Mouse (Mus musculus) megakaryocyte-erythroid progenitor cell, adult 5-6 weeks (primary cell): ENCODE measurements around the gene Renbp. TPM values are rescaled to one million over a fixed set of nuclear protein-coding genes. Genes with fewer than 3 reads are reported as not detected.

Source experiments
- ATAC-seq: replicated peaks from 2 replicates; pipeline ENCODE4 v1.8.0; 2016; ENCODE audit warnings: mild to moderate bottlenecking, inconsistent platforms; ENCODE audit not compliant: severe bottlenecking, poor library complexity, low FRiP score, low TSS enrichment
- total RNA-seq, 2 experiments: library from RNA; stranded (forward) in 1 of 2; stranded (reverse) in 1 of 2; fragments of 200-1000, 215-1000 nt in 1 of 2; fragments of >200 nt in 1 of 2; fragmentation: Nextera tagmentation in 1 of 2; gene quantifications; 2 replicates each; pipeline ENCODE4 v1.2.3; 2014 to 2017

Renbp gene
- 3.3 and 7.6 TPM in 2 replicates for total RNA-seq (2014; fragmentation: Nextera tagmentation)
- 6.9 and 11.0 TPM in 2 replicates for total RNA-seq (2017)

DNA sequence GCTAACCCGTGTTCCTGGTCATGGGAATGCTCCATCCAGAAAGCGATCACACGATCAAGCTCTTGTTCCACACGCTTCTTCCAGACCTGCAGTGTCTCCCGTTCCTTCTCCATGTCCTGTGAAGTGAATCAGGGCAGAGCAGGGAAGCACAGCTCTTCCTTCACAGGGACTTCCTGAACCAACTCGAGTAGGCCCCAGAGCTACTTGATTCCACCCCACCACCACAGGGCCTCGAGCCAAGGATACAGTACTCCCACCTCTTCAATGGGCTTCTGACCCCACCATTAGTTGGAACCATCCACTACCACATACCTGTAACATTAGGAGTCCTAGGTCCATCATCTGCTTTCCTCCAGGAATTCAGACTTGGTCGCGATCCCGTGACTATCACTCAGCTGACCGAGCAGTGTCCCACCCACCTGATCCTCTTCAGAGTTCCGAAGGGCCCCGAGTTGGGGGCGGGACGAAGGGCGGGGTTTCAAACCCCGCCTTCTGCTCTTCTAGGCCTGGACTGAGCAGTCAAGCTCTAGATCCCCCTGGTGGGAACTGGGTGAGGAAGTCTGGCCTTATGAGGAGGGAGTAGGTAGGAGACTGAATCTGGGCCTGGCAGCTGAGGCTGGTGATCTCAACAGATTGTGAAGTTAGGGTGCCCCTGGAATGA is at the start of gene Renbp:
TSS of gene Renbp (minus strand) at position 449 of the 661 bp plus-strand sequence.
- peak; percentile 90 for ATAC-seq

GRCm38 (mm10) chrX:73977783-73978182 is 47.1 kb upstream of the Renbp start:
- no peak for ATAC-seq

DNA sequence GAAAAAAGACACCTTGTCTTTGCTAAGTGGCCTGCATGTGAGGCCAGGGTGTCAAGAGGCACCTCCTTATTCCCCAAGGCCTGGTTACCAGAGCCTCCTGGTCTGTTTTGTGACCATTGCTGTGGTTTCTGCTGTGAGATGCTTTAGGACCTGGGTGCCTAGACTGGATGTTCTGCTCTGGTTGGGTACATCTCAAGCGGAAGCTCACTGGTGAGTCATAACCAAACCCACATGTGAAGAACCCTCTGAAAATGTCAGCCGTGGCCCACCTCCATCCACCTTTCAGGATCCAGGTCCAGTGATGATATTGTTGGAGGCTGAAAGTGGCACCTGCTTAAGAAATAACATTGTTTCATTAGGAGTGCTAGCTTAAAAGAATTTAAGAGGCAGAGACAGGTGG is 45.6 kb upstream of the Renbp start:
- ATAC-seq: no peak

DNA sequence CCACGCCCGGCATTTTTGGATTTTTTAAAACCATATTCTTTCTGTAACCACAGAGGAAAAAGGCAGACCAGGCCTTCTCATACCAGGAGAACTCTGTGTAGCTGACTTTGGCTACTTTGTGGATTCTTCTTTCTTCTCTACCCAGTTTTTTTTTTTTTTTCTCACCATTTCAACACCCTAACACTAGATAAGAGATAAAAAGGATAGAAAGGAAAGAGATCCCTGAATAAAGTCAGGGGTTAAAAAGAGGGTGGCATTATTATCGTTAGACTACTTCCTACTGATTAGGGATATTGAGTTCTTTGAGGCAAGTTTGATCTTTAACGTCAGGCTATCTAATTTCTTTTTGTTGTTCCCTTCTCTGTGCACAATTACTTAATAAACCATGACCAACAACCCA is 42.1 kb upstream of the Renbp start:
- no peak for ATAC-seq

- ATAC-seq: no peak
Observed at GRCm38 (mm10) chrX:73970781-73971180, 40.1 kb upstream of the Renbp start.

GRCm38 (mm10) chrX:73969729-73970128 is 39.1 kb upstream of the Renbp start:
- peak; percentile 36 for ATAC-seq

GRCm38 (mm10) chrX:73969167-73969566 is 38.5 kb upstream of the Renbp start:
- ATAC-seq: no peak

DNA sequence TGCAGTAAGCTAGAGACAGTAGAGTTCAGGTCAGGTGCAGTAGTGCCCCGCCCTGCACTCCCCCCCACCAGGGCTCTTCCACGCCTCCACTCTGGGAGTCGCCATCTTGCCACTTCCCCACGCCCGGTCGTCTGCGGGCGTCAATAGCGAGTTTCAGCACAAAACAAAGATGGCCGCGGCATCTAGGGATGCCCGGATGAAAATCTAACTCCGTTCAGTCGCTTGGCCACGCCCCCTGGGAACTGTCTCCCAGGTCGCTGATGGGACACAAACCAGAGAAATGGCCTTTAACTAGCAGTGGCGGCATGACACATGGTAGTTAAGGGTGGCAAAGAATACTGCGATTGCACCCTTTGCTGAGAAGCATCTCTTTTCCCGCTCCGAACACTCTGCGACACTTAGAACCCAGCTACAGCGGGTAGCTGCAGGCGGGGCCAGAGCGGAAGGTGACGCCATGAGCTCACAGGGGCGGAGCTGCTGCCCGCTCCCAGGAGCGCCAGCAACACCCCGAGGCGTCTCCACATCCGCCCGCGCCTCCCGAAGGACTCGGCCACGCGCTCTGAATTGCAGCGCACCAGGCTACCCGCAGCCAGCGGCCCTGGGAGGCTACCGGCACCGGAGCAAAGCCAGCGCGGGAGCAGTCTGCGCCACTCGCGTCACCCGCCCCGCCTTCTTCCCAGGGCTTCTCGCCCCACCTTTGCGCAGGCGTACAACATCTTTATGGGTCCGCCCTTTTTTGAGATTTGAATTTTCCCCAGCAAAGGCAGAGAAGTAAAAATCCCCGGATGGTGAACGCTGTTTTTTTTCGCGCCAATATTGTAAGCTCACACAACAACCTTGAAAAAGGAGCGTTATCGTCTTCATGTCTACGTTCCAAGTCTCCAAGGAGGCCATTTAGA is 36.8 kb upstream of the Renbp start:
- ATAC-seq: peak; percentile 49

DNA sequence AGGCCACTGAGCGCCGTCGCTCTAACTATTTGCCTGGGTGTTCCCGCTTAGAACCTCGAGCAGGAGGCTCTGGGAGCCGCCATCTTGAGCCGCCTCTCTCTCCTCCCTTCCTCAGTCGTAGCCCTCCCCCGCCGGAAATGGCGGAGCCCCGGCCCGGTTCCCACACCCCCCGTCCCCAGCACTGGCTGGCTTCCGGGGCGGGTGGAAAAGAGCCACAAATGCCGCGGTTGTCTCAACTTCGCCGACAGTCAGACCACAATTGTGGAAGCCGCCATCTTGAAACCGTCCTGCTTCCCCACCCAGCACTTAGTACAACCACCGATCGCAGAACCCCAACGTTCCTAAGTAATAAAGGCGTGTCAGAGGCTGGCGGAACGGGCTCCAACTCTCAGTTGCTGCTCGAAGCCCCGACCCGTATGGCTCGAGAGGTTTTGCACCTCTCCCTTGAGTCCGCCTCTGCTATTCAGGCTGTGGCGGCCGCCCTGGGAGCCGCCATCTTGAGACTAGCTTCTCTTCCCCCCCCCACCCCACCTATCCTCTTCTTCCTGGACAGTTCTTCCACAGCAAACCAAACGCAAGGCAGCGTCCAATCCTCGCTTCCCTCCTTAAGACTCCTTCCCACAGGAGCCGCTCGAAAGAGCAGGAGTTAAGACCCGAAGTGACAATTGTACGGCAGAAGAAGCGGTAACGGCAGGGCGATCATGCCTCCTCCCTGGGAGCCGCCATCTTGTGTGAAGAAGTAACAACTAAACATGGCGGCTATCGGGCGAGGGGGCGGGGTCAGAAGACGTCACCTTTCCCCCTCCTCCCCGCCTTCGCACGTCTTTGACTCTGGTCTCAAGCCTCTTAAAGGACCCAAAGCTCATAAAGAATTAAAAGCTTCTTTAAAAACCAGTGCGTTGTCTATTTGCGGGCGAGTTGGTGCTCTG is 35.9 kb upstream of the Renbp start, which contains the start of gene Hcfc1:
TSS of gene Hcfc1 (minus strand) at position 110 of the 929 bp plus-strand sequence.
- peak; percentile 38 for ATAC-seq

DNA sequence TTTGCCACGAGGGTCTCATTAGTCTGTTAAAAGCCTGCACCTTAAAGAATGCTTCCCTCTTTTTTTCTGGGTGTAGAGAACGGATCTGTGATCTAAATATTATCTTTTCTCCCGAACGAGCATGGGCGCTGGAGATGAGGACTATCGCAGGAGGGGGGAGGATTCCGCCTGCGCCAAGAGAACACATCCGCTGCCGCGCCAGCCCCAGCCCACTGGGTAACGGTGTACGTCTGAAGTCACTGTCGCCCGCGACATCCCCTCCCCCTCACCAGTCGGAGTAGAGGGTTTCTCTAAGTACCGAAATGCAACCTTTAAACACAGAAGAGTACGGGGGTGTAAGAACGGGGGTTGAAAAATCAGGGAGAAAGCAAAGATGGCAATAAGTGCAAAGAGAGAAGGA is 34.7 kb upstream of the Renbp start:
- ATAC-seq: no peak

DNA sequence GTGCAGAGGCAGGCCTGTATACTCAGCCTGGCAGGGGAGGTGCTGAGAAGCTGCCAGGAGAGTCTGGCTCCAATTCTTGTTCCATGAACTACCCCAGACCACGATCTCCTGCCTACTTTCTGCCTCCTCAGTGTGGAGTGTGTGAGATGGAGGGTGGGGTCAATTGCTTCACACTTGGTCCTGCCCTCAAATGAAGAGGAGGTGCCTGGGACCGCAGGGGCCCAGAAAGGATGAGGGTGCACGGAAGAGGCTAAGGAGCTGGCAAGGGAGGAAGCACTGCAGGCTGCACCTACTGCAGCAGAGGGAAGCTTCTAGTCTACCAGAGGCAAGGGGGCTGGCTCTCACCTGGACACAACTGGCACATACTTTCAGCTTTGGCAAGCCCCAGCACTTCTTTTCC is 33.7 kb upstream of the Renbp start:
- ATAC-seq: peak; percentile 17

DNA sequence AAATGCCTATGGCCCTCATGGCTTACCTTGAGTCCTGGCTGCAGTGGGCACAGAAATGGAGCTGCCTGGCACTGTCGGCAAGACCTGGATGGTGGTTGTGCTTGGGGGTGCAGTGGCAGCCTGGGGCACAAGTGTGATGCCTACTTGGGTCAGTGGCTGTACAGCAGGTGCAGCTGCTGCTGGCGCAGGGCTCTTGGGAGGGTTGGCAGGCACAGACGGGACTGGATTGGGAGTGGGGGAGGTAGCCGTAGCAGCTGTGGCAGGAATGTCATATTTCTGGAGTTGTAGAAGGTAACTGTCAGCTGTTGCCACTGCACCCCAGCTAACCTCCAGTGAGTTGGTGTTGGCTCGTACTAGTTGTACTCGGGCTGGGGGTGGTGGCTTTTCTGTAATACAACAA is 24.3 kb upstream of the Renbp start:
- no peak for ATAC-seq

GRCm38 (mm10) chrX:73952603-73953002 is 22.0 kb upstream of the Renbp start:
- ATAC-seq: no peak

DNA sequence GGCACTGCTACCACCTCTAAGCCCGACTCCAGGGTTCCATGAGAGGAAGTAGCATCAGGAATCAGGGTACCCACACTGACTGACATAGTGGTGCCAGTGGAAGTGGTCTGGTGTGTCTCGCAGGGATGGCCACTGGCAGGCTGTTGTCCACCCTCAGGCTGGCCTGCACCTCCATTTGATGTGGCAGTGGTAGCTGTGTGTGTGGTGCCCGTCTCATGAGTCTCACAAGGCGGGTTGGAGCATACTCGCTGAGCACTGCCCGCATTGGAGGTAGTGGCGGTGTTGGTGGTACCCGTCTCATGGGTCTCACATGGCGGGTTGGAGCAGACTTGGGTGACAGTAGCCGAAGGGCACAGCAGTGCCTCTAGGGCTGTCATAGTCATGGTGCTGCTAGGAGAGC is 18.7 kb upstream of the Renbp start:
- no peak for ATAC-seq

DNA sequence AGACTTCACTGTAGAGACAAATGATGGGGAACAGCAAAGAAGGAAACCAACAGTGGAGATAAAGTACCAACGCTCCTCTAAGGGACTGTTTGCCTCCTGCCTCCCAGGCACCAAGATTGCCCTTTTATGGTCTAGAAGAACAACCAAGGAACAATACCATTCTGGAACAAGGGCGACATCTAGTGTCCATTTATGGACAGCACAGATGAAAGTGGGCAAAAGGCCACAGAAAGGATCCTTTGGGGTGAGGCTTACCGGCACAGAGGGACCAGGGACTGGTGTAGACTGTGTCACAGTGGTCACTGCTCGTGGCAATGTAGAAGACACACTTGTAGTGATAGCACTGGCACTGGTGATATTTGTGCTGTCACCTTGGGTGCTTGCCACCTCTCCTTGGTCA is 18.0 kb upstream of the Renbp start:
- peak; percentile 76 for ATAC-seq

- no peak for ATAC-seq
Observed at GRCm38 (mm10) chrX:73946896-73947295, 16.2 kb upstream of the Renbp start.

GRCm38 (mm10) chrX:73942294-73942693 is 11.6 kb upstream of the Renbp start:
- ATAC-seq: peak; percentile 27

GRCm38 (mm10) chrX:73941860-73942259 is 11.2 kb upstream of the Renbp start:
- peak; percentile 74 for ATAC-seq

DNA sequence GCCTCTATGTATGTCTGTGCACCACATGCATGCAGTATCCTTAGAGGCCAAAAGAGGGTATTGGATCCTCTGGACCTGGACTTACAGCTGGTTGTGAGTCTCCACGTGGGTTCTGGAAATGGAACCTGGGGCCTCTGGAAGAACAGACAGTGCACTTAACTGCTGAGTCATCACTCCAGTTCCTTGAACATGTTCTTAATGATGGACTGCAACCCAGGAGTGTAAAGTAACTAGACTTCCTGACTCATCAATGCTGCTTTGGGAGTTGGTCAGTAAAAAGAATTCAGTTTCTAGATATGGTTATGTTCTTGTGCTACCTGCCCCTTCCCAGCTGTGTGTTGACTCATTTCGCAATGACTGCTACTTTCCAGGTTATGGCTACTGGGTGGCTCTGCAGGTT is 1.2 kb upstream of the Renbp start:
- ATAC-seq: no peak

- no peak for ATAC-seq
Observed at GRCm38 (mm10) chrX:73922550-73922882, 8.1 kb downstream of the Renbp start.
